In the genomic region with DNA sequence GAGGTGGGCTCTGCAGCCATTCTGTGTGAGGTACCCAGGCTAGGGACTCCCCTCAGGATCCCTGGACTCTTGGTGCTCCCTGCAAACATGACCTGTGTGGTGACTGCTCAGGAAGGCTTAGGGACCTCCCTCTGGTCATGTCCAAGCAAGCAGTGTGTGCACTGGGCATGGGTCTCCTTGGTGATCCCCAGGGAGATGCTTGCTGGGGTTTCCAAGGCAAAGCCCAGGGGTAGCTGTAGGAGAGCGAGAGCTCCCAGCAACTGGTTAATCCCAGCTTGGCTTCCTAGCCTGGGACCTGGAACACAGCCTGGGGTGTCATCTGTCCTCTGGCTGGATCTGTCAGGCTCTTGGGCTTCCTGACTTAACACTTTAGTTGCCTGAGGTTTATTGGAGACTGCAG, we compare ENCODE assay signal across 14 mouse cellular contexts. TPM values are rescaled to one million over a fixed set of nuclear protein-coding genes. Genes with fewer than 3 reads are reported as not detected.
DNase-seq lines count a peak whose midpoint lies in the region; TF ChIP-seq lines count a peak whose summit lies in the region.
"Had no signal": no experiment of that assay in that cellular context is flagged by ENCODE, and none has a peak within 500 bp of the region (broad histone marks: within the 10 kb centered on the region; RNA-seq: fewer than 3 reads in every experiment).

No protein-coding gene starts in this region.

- H3K4me1 ChIP-seq in kidney, adult 2 months (ENCODE audit: control insufficient read depth, insufficient read depth, low read length) = no peaks in the 10 kb centered on the region

- H3K27me3 ChIP-seq in kidney, adult 2 months (replicated peaks; ENCODE audit: control insufficient read depth, insufficient read depth, low read length) = no peaks in the 10 kb centered on the region

- H3K36me3 ChIP-seq in kidney, adult 2 months (ENCODE audit: control insufficient read depth, insufficient read depth, low read length) = no peaks in the 10 kb centered on the region

- H3K27ac ChIP-seq in kidney, adult 2 months (ENCODE audit: insufficient read depth, low read depth, low read length) = no peak overlapping the region

- DNase-seq in cerebellum, postnatal 36 days = peak; percentile 15 to 20
- DNase-seq in cerebellum, adult 9-10 months = no peak
- DNase-seq in kidney, postnatal 4 days = peak; percentile 58 to 59
- no peak for DNase-seq in kidney, adult 2 months
- peak; percentile 30 for DNase-seq in urinary bladder, postnatal 14 days (ENCODE audit: low spot score)
- no peak for DNase-seq in urinary bladder, postnatal 36 days (ENCODE audit: low spot score in 2 of 2)
- no peak for DNase-seq in MN1 (ENCODE audit: low spot score)
- no peak for DNase-seq in urinary bladder, adult 2 months (ENCODE audit: low spot score)
- DNase-seq: adrenal gland, postnatal 36 days had no signal

- TF ChIP-seq POLR2A in kidney, adult 2 months (IDR thresholded peaks at IDR 0.05; ENCODE audit: low read depth, low read length) = no peak

- H3K4me3 ChIP-seq in kidney, adult 2 months (ENCODE audit: insufficient read depth, low read depth, low read length) = no peak overlapping the region

- 84% methylated on average over 1 of the region's 1 CpGs for WGBS in kidney, adult 2 months

- no peak for TF ChIP-seq CTCF in kidney, adult 2 months (conservative IDR thresholded peaks at IDR 0.05; ENCODE audit: insufficient read depth, insufficient read length, low read depth, low read length)

RNA-seq across cellular contexts. Expression of a gene that starts 13.1 kb away (rescaled TPM):
- 0.16 TPM in 1 of 2 replicates, not detected in the other for polyA plus RNA-seq in kidney, adult 2 months (2012; rRNA removed)
- 0.16 and 0.36 TPM in 2 replicates for polyA plus RNA-seq in urinary bladder, adult 2 months (2012; rRNA removed)
- polyA plus RNA-seq: erythroblast, embryonic 14.5 days; heart, embryonic 11.5 days; kidney, embryonic 16.5 days; limb, embryonic 11.5 days; stomach, embryonic 14.5 days had no signal

RNA-seq across cellular contexts. Expression of a gene that starts 19.4 kb away (rescaled TPM):
- 0.14 and 0.38 TPM in 2 replicates for polyA plus RNA-seq in kidney, adult 2 months (2012; rRNA removed)
- polyA plus RNA-seq in urinary bladder, adult 2 months (2012; rRNA removed) = 0.32 and 0.39 TPM in 2 replicates
- polyA plus RNA-seq: erythroblast, embryonic 14.5 days; heart, embryonic 11.5 days; kidney, embryonic 16.5 days; limb, embryonic 11.5 days; stomach, embryonic 14.5 days had no signal

RNA-seq across cellular contexts. Expression of a gene that starts 27.8 kb away (rescaled TPM):
- 2.2 and 5.8 TPM in 2 replicates for polyA plus RNA-seq in kidney, adult 2 months (2012; rRNA removed)
- 1.8 and 3.5 TPM in 2 replicates for polyA plus RNA-seq in urinary bladder, adult 2 months (2012; rRNA removed)

RNA-seq across cellular contexts. Expression of a gene that starts 31.0 kb away (rescaled TPM):
- polyA plus RNA-seq in kidney, adult 2 months (2012; rRNA removed) = 7.1 and 8.9 TPM in 2 replicates
- polyA plus RNA-seq in urinary bladder, adult 2 months (2012; rRNA removed) = 7.2 and 12.5 TPM in 2 replicates
- polyA plus RNA-seq: erythroblast, embryonic 14.5 days; heart, embryonic 11.5 days; kidney, embryonic 16.5 days; limb, embryonic 11.5 days; stomach, embryonic 14.5 days had no signal

Comparison
In these comparisons a context has a peak if more than half of its experiments do, and no peak if none do; other contexts are left out.
1. DNase-seq: peak in cerebellum, postnatal 36 days (2 of 2), kidney, postnatal 4 days (2 of 2) and urinary bladder, postnatal 14 days (single experiment); none in cerebellum, adult 9-10 months (single experiment), kidney, adult 2 months (single experiment), urinary bladder, postnatal 36 days (0 of 2), MN1 (single experiment) and urinary bladder, adult 2 months (single experiment).